Mouse (Mus musculus): ENCODE data around the gene 4933428G20Rik. TPM values are rescaled to one million over a fixed set of nuclear protein-coding genes. Genes with fewer than 3 reads are reported as not detected.

The 4933428G20Rik gene
- polyA plus RNA-seq, 1 experiment: not detected

DNA sequence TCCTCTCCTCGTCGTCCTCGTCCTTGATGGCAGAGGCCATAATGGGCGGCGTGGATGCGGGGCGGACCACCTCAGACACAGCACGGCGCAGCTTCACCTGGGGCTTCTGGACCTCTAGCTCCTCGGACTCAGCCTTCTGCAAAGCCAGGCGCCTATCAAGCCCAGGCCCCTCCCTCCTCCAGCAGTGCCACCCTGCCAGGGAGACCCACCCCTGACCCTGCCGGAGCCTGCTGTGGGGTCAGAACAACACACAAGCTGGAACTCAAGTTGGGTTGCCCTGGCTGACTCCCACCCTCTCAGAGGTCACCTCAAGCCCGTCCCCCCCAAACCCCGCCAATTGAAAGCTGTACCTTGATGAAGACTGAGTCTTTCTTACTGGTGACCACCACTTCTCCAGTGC, 23.0 kb upstream of the 4933428G20Rik start:
- H3K27me3 ChIP-seq (replicated peaks): peaks cover 94% of the 10 kb centered on the region
- no peak for TF ChIP-seq GATA1 (IDR thresholded peaks at IDR 0.05; ENCODE audit: borderline replicate concordance, low read length)
- no peak for TF ChIP-seq FLI1 (IDR thresholded peaks at IDR 0.05; ENCODE audit: low read length)

DNA sequence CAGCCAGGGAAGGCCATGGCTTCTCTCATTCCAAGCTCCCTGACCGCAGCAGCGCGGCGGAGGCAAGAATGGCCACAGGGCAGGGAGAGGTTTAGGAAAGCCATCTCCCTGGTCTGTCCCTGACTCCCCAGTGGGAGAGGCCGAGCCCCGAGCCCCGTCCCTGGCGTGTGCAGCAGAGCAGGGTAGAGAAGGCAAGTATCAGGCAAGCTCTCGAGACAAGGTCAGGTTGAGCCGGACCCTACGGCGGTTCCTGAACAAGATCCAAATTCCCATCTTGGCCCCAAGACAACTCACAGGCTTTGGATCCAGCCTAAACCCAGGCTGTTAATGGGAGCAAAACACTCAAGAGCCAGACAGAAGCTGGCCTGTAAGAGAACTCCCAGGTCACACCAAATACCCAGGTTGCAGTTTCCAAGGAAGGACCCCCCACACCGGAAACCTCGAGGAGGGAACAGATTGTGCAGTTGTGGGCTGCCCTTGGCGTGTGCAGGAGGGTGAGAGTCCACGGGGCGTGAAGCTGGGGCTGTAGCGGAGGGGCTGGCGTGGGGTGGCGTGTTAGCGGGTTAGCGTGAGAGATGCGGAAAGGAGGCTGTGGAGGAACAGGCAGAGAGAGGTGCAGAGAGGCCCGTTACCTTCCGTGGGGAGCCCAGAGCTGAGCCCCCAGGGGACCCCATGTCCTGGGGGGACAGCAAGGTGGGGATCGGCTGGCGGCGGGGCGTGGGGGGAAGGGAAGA, 21.8 kb upstream of the 4933428G20Rik start:
- peaks cover 14% of the 10 kb centered on the region for H3K4me1 ChIP-seq
- H3K9me3 ChIP-seq: no peaks in the 10 kb centered on the region
- peaks cover 98% of the 10 kb centered on the region for H3K27me3 ChIP-seq (replicated peaks)
- TF ChIP-seq FLI1 (IDR thresholded peaks at IDR 0.05; ENCODE audit: low read length): no peak
- no peak for TF ChIP-seq GATA1 (IDR thresholded peaks at IDR 0.05; ENCODE audit: borderline replicate concordance, low read length)
- H3K4me3 ChIP-seq (replicated peaks): no peak overlapping the region
- H3K36me3 ChIP-seq (replicated peaks; ENCODE audit: low read length): no peaks in the 10 kb centered on the region

More for the DNA sequence above, 23.0 kb upstream of the 4933428G20Rik start:
- peaks cover 14% of the 10 kb centered on the region for H3K4me1 ChIP-seq
- H3K36me3 ChIP-seq (replicated peaks; ENCODE audit: low read length): no peaks in the 10 kb centered on the region
- H3K9me3 ChIP-seq: no peaks in the 10 kb centered on the region
- H3K4me3 ChIP-seq (replicated peaks): no peak overlapping the region

DNA sequence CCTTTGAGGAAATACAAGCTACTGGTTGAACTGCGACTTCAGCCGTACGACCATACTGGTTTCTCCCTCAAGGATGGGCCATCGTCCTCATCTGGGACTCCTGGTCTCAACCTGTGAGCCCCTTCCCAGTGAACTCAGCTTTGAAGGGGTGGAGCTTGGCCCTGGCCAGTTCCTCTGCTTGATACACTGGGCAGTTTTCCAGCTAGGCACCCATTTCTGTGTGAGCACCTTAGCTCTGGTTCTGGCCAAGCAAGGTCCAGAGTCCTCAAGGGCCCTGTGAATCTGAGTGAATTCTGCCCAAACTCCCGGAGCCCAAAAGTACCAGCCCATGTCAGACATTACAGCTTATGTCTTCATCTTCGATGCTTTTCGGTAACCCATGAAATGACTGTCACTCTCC, 20.4 kb upstream of the 4933428G20Rik start:
- Histone ChIP-seq H3K4me1 (peaks cover 17% of the 10 kb centered on the region), H3K4me3 (replicated peaks) (no peak overlapping the region), H3K27me3 (replicated peaks) (peaks cover 96% of the 10 kb centered on the region), H3K9me3 (no peaks in the 10 kb centered on the region), H3K36me3 (replicated peaks; ENCODE audit: low read length) (no peaks in the 10 kb centered on the region)
- TF ChIP-seq GATA1 (IDR thresholded peaks at IDR 0.05; ENCODE audit: borderline replicate concordance, low read length): no peak
- TF ChIP-seq FLI1 (IDR thresholded peaks at IDR 0.05; ENCODE audit: low read length): no peak

DNA sequence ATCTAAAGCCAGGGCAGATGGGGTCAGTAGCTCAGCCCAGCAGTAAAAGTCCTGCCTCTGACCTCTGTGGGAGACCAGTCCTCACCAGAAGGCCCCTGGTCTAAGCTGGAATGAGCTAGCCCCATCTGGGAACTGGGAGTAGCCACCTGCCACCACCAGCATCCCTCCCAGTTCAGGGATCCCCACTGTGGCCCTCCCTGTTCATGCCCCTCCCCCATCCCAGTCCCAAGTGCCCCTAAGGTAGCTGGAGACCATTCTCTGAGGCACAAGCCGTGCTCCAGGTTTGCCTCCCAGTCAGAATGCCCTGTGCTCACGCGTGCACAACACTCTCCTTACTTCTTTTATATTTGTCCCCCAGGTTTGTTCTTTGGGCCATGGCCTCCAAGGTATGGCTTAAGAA, 12.9 kb upstream of the 4933428G20Rik start:
- Histone ChIP-seq H3K27me3 (replicated peaks) (peaks cover 32% of the 10 kb centered on the region), H3K36me3 (replicated peaks; ENCODE audit: low read length) (no peaks in the 10 kb centered on the region), H3K4me3 (replicated peaks) (no peak overlapping the region), H3K4me1 (peaks cover 51% of the 10 kb centered on the region), H3K9me3 (peaks cover 10% of the 10 kb centered on the region)
- TF ChIP-seq FLI1 (IDR thresholded peaks at IDR 0.05; ENCODE audit: low read length) (no peak), GATA1 (IDR thresholded peaks at IDR 0.05; ENCODE audit: borderline replicate concordance, low read length) (no peak)

DNA sequence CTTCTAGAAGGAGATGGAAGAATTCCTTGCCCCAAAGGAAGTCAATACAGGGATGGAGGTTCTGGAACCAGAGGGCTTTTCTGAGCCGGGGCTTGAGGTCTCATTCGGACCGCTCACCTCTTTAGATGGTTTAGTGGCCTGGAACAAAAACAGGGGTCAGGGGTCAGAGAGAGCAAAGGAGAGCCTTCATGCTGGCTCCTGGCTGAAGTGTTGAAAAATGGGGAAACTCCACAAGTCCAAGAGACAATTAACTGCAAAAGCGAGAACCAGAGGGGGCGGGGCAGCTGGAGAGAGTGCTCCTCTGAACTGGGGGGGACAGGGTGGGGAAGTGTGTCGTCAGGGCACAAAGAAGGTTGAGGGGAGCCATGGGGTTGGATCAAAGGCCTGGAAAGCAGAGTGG, 12.4 kb upstream of the 4933428G20Rik start:
- Histone ChIP-seq H3K4me3 (replicated peaks) (peak overlapping the region; percentile 90), H3K9me3 (peaks cover 10% of the 10 kb centered on the region), H3K4me1 (peaks cover 56% of the 10 kb centered on the region), H3K27me3 (replicated peaks) (peaks cover 26% of the 10 kb centered on the region), H3K36me3 (replicated peaks; ENCODE audit: low read length) (no peaks in the 10 kb centered on the region)
- TF ChIP-seq FLI1 (IDR thresholded peaks at IDR 0.05; ENCODE audit: low read length) (no peak), GATA1 (IDR thresholded peaks at IDR 0.05; ENCODE audit: borderline replicate concordance, low read length) (no peak)

DNA sequence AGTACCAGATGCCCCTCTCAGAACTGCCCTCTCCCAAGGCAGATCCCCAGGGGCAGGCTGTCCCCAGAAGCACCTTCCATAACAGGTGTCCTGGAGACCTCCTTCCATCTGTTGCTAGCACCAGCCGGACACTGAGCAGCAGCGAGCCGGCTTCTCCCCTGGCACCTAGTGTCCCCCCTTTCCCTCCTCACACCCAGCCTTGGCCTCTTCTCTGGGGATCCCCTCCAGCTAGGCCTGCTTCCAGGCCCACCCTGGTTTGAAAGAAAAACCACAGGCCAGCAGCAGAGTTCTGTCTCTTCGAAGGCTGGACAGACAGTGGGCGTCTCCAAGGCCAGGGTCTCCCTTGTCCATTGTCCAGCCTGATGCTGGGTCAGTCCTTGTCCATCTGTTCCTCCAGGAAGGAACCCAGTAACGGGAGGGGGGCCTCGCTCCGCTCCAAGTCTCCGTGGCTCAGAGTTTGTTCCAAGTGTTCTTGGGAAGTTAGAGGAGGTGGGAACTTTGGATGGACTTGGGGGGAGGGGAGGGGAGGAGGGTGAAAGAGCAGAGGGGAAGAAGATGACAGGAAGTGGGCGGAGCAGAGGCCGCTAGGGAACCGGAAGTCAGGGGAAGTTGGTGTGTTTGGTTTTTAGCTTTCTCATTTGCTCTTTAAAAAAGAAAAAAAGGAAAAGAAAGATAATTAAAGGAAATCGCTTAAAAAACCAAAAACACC, 11.7 kb upstream of the 4933428G20Rik start:
- Histone ChIP-seq H3K36me3 (replicated peaks; ENCODE audit: low read length) (no peaks in the 10 kb centered on the region), H3K4me3 (replicated peaks) (peak overlapping the region; percentile 90), H3K9me3 (peaks cover 10% of the 10 kb centered on the region), H3K4me1 (peaks cover 56% of the 10 kb centered on the region), H3K27me3 (replicated peaks) (peaks cover 19% of the 10 kb centered on the region)
- TF ChIP-seq GATA1 (IDR thresholded peaks at IDR 0.05; ENCODE audit: borderline replicate concordance, low read length) (no peak), FLI1 (IDR thresholded peaks at IDR 0.05; ENCODE audit: low read length) (0 out of 2 replicates have a peak, but pooled peaks have one; percentile 14)

DNA sequence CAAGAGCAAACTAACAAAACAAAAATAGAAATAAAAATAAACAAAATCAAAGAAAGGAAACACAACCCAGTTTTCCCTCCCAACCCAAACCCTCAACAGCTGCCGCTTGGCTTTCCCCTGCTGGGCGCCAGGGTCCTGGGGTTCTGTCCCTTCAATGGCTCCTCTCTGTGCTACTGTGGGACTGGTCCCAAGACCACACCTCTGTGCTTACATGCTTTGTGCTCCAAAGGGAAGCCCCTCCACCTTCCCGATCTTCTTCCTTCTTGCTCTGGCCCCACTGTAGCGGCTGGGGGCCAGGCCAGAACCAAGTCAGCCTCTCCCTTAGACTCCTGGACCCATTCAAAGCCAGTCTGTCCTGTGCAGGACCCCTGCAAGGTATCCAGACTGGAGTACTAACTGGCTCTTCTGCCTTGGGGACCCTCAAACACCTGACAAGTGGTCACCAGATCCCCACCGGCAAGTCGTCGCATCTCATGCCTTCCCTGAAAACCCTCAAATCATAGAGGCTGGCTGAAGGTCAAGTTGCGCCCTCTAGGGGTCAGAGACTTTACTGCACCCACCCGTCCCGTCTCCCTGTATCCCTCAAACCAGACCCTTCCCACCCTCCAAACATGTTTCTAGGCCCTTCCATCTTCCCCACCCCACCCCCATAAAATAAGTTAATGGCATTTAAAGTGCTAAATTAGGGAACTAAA, 11.0 kb upstream of the 4933428G20Rik start:
- peaks cover 10% of the 10 kb centered on the region for H3K9me3 ChIP-seq
- peaks cover 61% of the 10 kb centered on the region for H3K4me1 ChIP-seq
- TF ChIP-seq GATA1 (IDR thresholded peaks at IDR 0.05; ENCODE audit: borderline replicate concordance, low read length): no peak
- TF ChIP-seq FLI1 (IDR thresholded peaks at IDR 0.05; ENCODE audit: low read length): no peak
- H3K4me3 ChIP-seq (replicated peaks): peak overlapping the region; percentile 90
- no peaks in the 10 kb centered on the region for H3K36me3 ChIP-seq (replicated peaks; ENCODE audit: low read length)
- H3K27me3 ChIP-seq (replicated peaks): peaks cover 15% of the 10 kb centered on the region

DNA sequence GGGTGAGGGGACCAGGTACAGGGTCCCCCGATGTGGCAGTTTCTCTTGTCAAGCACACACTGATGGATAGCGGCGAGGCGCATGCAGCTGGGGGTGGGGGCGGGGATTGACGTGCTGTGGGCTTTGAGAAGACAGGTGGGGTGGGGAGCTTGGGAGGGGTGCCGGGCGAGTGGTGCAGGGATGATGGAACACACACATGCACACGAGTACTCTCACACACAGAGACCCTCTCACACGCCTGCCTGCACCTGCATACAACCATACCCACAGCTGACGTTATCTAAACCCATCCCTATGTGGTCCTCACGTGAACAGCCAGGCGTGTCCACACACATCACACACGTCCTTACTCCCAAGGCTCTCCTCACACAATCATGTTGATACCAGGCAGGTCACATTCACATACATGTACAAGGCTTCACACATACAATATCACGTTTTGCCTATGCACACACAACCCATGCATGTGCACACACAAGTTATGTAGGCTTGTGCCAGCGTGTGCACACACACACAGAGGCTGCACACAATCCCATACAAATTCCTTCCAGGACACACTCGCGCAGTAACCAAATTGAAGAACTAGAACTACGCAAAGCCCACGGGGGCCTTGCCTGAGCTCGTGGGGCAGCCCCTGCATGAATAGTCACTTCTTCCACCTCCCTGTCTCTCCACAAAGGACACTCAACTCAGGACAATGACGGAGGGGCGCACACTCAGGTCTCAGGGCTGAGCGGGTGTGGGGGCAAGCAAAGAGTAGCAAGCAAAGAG, 9.8 kb upstream of the 4933428G20Rik start:
- H3K4me1 ChIP-seq: peaks cover 70% of the 10 kb centered on the region
- TF ChIP-seq GATA1 (IDR thresholded peaks at IDR 0.05; ENCODE audit: borderline replicate concordance, low read length): no peak
- no peak for TF ChIP-seq FLI1 (IDR thresholded peaks at IDR 0.05; ENCODE audit: low read length)

DNA sequence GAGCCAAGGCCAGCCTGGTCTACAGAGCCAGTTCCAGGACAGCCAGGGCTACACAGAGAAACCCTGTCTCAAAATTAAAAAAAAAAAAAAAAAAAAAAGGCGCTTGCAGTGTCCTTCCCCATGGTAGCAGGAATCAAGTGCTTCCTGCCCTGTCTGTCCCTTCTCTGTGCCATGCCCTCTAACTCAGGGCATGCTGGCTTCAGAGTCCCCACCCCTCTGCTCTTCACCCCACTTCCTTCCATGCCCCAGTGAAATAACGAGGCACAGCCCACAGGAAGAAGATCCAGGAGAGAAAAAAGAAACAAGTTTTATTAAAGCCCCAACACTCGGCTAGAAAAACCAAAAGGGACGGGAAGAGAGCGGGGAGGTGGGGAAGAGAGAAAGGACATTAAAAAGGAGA, 8.9 kb upstream of the 4933428G20Rik start:
- H3K9me3 ChIP-seq: no peaks in the 10 kb centered on the region
- H3K27me3 ChIP-seq (replicated peaks): no peaks in the 10 kb centered on the region
- H3K4me3 ChIP-seq (replicated peaks): no peak overlapping the region
- H3K36me3 ChIP-seq (replicated peaks; ENCODE audit: low read length): no peaks in the 10 kb centered on the region
- H3K4me1 ChIP-seq: peaks cover 76% of the 10 kb centered on the region
- TF ChIP-seq GATA1 (IDR thresholded peaks at IDR 0.05; ENCODE audit: borderline replicate concordance, low read length) (no peak), FLI1 (IDR thresholded peaks at IDR 0.05; ENCODE audit: low read length) (no peak)

More for the DNA sequence above, 9.8 kb upstream of the 4933428G20Rik start:
- Histone ChIP-seq H3K36me3 (replicated peaks; ENCODE audit: low read length) (no peaks in the 10 kb centered on the region), H3K4me3 (replicated peaks) (peak overlapping the region; percentile 66), H3K9me3 (peaks cover 6% of the 10 kb centered on the region), H3K27me3 (replicated peaks) (peaks cover 5% of the 10 kb centered on the region)
